Mouse (Mus musculus): Measurements from ENCODE around the gene Olfr130.

DNA sequence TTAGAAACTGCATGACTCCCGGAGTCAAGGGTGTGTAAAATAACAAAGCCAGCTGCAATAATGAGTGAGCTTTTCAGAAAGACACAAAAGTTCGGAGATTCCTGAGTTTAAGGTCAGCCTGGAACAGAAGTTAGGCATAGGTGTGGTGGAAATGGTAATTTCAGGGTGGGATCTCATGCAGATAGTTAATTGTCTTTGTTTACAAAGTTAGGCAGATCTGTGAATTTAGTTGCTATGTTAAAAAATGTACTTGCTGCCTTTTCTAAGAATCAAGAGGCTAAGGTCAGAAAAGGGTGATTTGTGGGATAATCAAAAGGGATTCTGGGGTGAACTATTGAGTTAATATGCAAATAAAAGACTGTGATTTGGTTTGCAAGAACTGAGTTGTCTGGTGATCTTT lies 47.4 kb upstream of the Olfr130 start:
- TF ChIP-seq POLR2A (IDR thresholded peaks at IDR 0.05; ENCODE audit: borderline replicate concordance, control insufficient read depth, low read depth, low read length) (no peak), CTCF (IDR thresholded peaks at IDR 0.05; ENCODE audit: control insufficient read depth, insufficient read depth, low read length) (no peak)

All from bone marrow, adult 2 months (tissue).